Mouse (Mus musculus): ENCODE data around the gene Snx18. TPM values are rescaled to one million over a fixed set of nuclear protein-coding genes. Genes with fewer than 3 reads are reported as not detected.

The Snx18 gene
- polyA plus RNA-seq, 1 experiment from 2014 or later: 4.7 TPM

DNA sequence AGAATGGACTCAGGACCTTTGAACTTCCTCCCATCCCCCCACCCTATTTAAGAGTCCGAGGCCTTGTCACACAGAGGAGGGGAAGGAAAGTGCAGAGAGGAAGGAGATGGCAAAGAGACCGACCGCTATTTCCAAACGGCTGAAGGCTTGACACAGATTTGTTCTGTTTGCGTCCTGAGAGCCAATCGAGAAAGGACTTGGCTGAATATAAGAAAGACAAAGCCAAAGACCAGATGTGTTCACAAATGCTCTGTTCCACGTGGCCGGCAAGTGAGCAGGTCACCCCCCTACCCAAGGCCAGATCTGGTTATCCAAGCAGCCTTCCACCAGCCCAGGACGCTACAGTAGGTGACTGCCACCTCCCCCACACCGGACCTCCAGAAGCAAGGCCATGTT is 2.8 kb downstream of the Snx18 start:
- ATAC-seq (ENCODE audit: low read depth): no peak
- H3K4me1 ChIP-seq (replicated peaks): peaks cover 83% of the 10 kb centered on the region
- H3K36me3 ChIP-seq: peaks cover 12% of the 10 kb centered on the region
- H3K27ac ChIP-seq: peak overlapping the region; percentile 17
- H3K9me3 ChIP-seq (replicated peaks): no peaks in the 10 kb centered on the region
- 3% methylated on average over 10 of the region's 10 CpGs for WGBS (ENCODE audit: insufficient replicate concordance)
- peak overlapping the region; percentile 74 for H3K4me3 ChIP-seq (replicated peaks)
- no peak for DNase-seq
- H3K9ac ChIP-seq: peak overlapping the region; percentile 83
- peak overlapping the region; percentile 86 for H3K4me2 ChIP-seq
- H3K27me3 ChIP-seq: peaks cover 13% of the 10 kb centered on the region

DNA sequence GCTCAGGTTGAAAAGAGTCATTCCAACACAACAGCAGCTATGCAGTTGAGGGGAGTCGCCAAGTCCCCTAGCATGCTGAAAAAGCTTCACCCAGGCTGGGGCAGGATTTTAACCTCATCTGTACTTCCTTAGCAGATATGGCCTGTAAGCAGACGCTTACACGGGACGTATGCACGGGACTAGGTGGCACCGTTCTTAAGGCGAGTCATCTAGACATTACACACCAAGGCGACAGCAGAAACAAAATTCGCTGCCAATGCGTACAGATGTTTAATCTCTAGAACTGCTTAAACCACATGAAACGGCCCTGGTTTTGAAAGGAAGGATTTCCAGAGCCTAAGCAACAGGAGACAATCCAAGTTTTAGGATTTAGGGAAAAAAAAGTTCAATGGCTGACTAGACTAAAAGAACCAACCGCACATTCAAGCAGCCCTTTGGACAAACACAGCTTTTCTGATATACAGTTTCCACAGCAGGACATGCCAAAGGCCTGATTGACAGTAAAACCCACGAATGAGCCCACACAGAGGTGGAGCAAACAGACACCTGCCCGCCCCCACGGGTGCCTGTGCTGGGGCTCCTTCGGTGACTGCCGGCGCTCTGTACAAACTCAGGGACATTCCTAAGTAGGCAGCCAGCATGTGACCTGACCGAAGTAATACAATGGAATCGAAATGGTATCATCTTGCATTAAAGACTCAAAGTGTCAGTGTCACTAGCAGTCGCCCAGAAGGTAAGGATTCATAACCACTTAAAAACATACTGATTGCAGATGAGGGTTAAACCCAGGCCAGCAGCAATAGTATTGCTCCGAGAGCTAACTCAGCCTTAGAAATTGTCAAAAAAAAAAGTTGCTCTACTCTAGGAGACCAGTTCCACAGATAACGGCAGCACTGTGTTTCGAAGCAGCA is 3.5 kb downstream of the Snx18 start:
- 11% methylated on average over 24 of the region's 24 CpGs for WGBS (ENCODE audit: insufficient replicate concordance)
- no peaks in the 10 kb centered on the region for H3K9me3 ChIP-seq (replicated peaks)
- DNase-seq: peak; percentile 73
- peak overlapping the region; percentile 48 for H3K27ac ChIP-seq
- H3K4me1 ChIP-seq (replicated peaks): peaks cover 89% of the 10 kb centered on the region
- H3K27me3 ChIP-seq: peaks cover 13% of the 10 kb centered on the region
- peak overlapping the region; percentile 74 for H3K4me3 ChIP-seq (replicated peaks)
- H3K36me3 ChIP-seq: peaks cover 13% of the 10 kb centered on the region
- ATAC-seq (ENCODE audit: low read depth): peak; percentile 57
- H3K4me2 ChIP-seq: peak overlapping the region; percentile 86
- peak overlapping the region; percentile 83 for H3K9ac ChIP-seq

DNA sequence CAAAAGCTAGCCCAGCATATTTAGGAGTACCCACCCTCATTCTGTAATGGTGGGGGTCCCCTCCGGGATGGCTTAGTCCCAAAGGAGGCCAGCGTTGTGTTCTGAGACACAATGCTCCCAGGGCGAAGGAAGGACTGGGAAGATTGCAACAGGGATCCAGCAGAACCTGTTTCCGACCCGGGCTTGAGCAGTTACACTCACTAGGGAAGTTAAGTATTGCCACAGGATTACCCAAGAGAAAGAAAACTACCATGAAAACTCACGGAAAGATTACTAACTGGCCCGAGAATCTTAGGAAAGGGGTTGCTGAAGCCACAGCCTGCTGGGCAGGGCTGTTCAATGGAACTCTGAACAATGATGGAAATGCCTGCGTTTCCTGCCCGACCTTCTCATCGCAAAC is 4.5 kb downstream of the Snx18 start:
- ATAC-seq (ENCODE audit: low read depth): no peak
- Histone ChIP-seq H3K27me3 (peaks cover 13% of the 10 kb centered on the region), H3K4me1 (replicated peaks) (peaks cover 91% of the 10 kb centered on the region), H3K27ac (no peak overlapping the region), H3K9ac (no peak overlapping the region), H3K9me3 (replicated peaks) (no peaks in the 10 kb centered on the region), H3K36me3 (peaks cover 13% of the 10 kb centered on the region), H3K4me2 (peak overlapping the region; percentile 86), H3K4me3 (replicated peaks) (peak overlapping the region; percentile 74)
- DNase-seq: no peak
- WGBS (ENCODE audit: insufficient replicate concordance): 46% methylated on average over 10 of the region's 10 CpGs

DNA sequence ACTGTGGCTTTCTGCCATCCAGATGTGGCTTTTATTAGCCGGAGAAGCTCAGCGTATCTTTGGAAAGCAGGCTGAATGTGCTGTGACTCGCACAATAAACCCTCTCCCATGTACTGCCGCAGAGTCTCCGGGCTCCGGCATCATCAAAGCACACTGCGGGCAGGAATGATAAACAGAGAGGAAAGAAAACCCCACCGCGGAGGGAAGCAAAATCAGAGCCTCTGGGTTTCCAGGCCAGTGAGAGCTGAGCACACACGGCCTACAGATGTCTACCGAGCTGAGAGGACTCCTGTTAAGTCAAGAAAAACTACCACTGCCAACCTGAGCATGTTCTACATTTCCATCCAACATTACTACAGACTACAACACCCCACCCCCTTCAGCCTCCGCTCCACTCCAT is 5.0 kb downstream of the Snx18 start:
- Histone ChIP-seq H3K36me3 (peaks cover 13% of the 10 kb centered on the region), H3K4me3 (replicated peaks) (peak overlapping the region; percentile 74; the same call in 1 of the 2 replicates), H3K27me3 (peaks cover 13% of the 10 kb centered on the region), H3K4me1 (replicated peaks) (peaks cover 93% of the 10 kb centered on the region), H3K9ac (no peak overlapping the region), H3K9me3 (replicated peaks) (no peaks in the 10 kb centered on the region), H3K4me2 (peak overlapping the region; percentile 86), H3K27ac (no peak overlapping the region)
- no peak for DNase-seq
- no peak for ATAC-seq (ENCODE audit: low read depth)
- 44% methylated on average over 12 of the region's 12 CpGs for WGBS (ENCODE audit: insufficient replicate concordance)

DNA sequence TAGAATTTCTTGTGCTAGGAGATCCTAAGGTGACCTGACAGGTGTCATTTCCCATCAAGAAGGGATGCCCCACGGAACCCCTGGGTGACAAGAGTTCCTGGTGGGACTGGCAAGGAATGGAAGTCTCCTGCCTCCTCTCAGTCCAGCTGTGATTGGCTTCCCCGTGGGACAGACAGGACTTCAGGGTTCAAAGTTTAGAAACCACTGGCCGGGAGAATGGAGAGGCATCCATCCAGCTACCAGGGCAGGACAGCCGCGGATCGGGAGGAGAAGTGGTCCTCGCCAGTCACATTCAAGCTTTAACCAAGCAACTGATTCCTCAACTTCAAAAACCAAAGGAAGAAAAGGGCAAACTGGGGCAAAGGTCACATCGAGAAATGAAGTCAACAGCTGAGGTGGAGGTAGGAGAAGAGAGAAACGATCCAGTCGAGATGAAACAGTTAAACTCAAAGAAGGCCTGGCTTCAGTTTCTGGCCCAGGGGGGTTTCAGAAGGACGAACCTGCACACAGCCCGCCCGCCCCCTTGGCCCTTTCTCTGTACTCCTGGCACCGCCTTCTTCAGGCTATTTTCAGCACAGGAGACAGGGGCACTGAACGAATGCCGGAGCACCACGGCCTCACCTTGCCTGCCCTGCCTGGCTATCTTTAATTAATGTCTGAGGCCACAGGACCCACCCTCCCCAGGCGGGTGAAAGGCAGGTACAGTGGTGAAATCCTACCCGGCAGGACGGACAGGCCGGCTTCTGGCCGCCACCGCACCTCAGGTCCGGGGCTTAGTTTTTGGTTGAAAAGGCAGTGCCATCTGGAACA is 6.0 kb downstream of the Snx18 start:
- ATAC-seq (ENCODE audit: low read depth): no peak
- Histone ChIP-seq H3K27me3 (peaks cover 7% of the 10 kb centered on the region), H3K9me3 (replicated peaks) (no peaks in the 10 kb centered on the region), H3K4me3 (replicated peaks) (no peak overlapping the region), H3K4me1 (replicated peaks) (peaks cover 94% of the 10 kb centered on the region), H3K36me3 (peaks cover 13% of the 10 kb centered on the region), H3K9ac (no peak overlapping the region), H3K27ac (no peak overlapping the region), H3K4me2 (peak overlapping the region; percentile 86)
- DNase-seq: no peak
- 71% methylated on average over 24 of the region's 24 CpGs for WGBS (ENCODE audit: insufficient replicate concordance)

DNA sequence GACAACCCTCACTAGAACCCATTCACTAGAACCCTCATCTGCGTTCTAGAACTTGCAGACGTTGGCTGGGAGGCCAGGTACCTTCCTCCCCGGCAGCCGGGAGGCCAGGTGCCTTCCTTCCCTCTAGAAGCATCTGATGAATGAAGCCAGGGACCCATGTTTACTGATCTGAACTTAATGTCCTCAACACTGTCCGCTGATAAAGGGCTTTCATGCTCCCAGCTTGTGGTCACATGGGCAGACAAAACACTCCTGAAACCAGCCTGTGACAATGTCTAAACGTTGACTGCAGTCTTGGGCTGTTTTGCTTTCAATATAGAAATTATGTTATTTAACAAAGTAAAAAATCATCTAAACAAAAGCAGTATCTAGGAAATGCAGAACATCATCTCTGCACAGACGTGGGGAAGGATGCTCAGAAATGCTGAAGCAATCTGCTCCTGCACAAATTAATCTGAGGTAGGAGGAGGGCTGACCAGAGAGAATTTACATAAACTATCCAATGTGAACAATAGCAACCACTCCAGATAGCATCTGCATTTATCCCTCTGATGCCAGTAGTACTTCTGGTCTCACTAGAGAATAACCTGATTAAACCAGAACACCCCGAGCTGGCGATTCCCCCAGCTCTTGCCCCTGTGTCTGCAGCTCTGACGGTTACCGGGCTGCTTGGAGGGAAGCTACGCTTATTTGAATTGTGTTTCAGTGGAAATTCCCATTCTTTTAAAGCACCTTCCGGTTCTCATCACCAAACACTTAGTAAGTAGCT is 7.4 kb downstream of the Snx18 start:
- no peak overlapping the region for H3K4me2 ChIP-seq
- no peak for ATAC-seq (ENCODE audit: low read depth)
- 65% methylated on average over 13 of the region's 13 CpGs for WGBS (ENCODE audit: insufficient replicate concordance)
- no peak for DNase-seq
- peaks cover 89% of the 10 kb centered on the region for H3K4me1 ChIP-seq (replicated peaks)
- H3K9me3 ChIP-seq (replicated peaks): no peaks in the 10 kb centered on the region
- no peaks in the 10 kb centered on the region for H3K27me3 ChIP-seq
- H3K9ac ChIP-seq: no peak overlapping the region
- H3K27ac ChIP-seq: no peak overlapping the region
- H3K36me3 ChIP-seq: peaks cover 11% of the 10 kb centered on the region
- H3K4me3 ChIP-seq (replicated peaks): no peak overlapping the region

DNA sequence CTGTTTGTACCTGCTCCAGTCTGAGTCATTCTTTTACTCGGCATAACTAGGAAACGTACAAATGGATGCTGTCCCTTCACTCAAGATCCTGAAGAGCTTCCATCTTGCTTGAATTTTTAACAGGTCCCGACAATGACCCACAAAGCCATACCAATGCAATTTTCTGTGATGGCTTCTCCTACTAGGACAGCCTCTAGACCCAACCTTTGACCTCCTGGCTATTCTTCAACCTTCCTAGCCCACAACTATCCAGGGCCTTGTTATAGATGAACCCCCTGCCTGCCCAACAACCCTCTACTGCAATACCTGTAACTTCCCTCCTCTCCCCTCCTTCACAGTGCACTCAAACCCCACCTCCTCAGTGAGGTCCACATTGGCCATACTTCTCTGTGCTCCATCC is 8.9 kb downstream of the Snx18 start:
- Histone ChIP-seq H3K36me3 (peaks cover 14% of the 10 kb centered on the region), H3K9me3 (replicated peaks) (no peaks in the 10 kb centered on the region), H3K4me1 (replicated peaks) (peaks cover 88% of the 10 kb centered on the region), H3K27me3 (no peaks in the 10 kb centered on the region), H3K27ac (no peak overlapping the region), H3K4me2 (no peak overlapping the region), H3K9ac (no peak overlapping the region), H3K4me3 (replicated peaks) (no peak overlapping the region)
- ATAC-seq (ENCODE audit: low read depth) (no peak), DNase-seq (no peak)
- WGBS (ENCODE audit: insufficient replicate concordance): 69% methylated on average over 3 of the region's 3 CpGs

DNA sequence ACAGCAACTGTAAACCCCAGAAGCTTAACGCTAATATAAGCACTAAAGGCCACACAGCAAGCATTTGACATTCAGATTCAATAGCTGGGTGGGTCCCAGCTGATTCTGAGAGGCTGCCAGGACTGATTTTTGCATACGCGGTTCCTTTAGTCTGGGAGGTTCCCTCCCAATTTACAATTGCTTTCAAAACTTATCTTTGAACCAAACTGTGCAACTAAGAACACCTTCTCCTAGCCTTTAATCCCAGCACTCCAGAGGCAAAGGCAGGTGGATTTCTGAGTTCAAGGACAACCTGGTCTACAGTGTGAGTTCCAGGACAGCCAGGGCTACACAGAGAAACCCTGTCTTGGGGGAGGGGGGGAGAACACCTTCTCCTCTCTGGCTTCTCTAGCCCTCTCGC is 10.5 kb downstream of the Snx18 start:
- H3K4me2 ChIP-seq: no peak overlapping the region
- peaks cover 88% of the 10 kb centered on the region for H3K4me1 ChIP-seq (replicated peaks)

DNA sequence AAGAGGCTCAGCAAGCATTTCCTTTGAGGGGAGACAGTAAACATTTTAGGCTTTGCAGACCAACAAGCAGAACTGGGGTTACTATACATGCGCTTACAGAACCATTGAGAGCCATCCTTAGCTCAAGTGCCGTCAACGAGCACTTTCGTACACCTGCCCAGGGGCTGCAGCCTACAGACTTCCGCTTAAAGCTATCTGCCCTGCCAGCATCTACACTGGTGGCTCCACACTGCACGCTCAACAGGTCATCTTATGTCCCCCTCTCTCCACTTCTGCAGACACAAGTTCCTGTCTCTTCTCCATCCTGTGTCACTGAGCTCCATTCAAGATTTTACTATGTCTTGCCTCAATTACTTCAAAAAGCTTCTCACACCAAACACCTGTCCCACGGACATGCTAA is 11.0 kb downstream of the Snx18 start:
- H3K9ac ChIP-seq: no peak overlapping the region
- peaks cover 9% of the 10 kb centered on the region; the same call in 1 of the 2 replicates for H3K36me3 ChIP-seq
- no peak overlapping the region for H3K27ac ChIP-seq
- 83% methylated on average over 7 of the region's 7 CpGs for WGBS (ENCODE audit: insufficient replicate concordance)
- H3K4me1 ChIP-seq (replicated peaks): peaks cover 88% of the 10 kb centered on the region
- DNase-seq (no peak), ATAC-seq (ENCODE audit: low read depth) (no peak)
- no peak overlapping the region for H3K4me2 ChIP-seq
- H3K27me3 ChIP-seq: no peaks in the 10 kb centered on the region
- no peaks in the 10 kb centered on the region for H3K9me3 ChIP-seq (replicated peaks)
- H3K4me3 ChIP-seq (replicated peaks): no peak overlapping the region

More for the DNA sequence above, 10.5 kb downstream of the Snx18 start:
- Histone ChIP-seq H3K27me3 (no peaks in the 10 kb centered on the region), H3K27ac (no peak overlapping the region), H3K9ac (no peak overlapping the region), H3K4me3 (replicated peaks) (no peak overlapping the region), H3K9me3 (replicated peaks) (no peaks in the 10 kb centered on the region), H3K36me3 (peaks cover 13% of the 10 kb centered on the region)
- ATAC-seq (ENCODE audit: low read depth) (no peak), DNase-seq (no peak)
- WGBS (ENCODE audit: insufficient replicate concordance): 69% methylated on average over 4 of the region's 4 CpGs

DNA sequence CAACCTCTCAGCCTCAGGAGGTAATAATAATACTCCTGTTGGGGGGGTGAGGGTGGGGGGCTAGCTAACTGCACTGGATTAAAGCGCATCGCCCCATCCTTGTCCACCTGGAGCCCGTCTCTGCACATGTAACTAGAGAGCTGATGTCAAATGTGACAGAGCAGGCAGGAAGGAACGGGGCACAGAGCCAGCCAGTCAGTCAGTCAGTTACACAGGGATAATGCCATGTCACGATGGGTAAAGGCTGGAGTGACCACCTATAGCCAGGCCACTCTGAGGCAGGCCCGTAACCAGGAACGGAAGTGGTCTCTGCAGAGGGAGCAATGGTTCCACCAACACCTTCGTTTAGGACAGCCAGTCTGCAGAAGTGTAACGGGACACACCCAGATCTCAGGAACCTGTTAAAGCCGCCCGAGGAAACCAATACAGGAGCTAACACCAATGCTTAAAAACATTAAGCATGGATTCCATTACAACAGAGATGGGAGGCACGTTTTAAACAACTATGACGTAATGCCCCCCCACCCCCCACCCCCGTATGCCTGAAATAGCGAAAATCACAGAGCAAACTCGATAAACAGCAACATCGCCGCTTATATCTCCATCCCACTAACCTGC is 11.5 kb downstream of the Snx18 start:
- DNase-seq: no peak
- Histone ChIP-seq H3K9ac (no peak overlapping the region), H3K36me3 (peaks cover 9% of the 10 kb centered on the region; the same call in 1 of the 2 replicates), H3K4me3 (replicated peaks) (no peak overlapping the region), H3K27me3 (no peaks in the 10 kb centered on the region), H3K9me3 (replicated peaks) (no peaks in the 10 kb centered on the region), H3K4me1 (replicated peaks) (peaks cover 88% of the 10 kb centered on the region), H3K4me2 (no peak overlapping the region), H3K27ac (no peak overlapping the region)
- 74% methylated on average over 18 of the region's 18 CpGs for WGBS (ENCODE audit: insufficient replicate concordance)
- ATAC-seq (ENCODE audit: low read depth): no peak

Data from liver, embryonic 13.5 days (tissue).